Mouse (Mus musculus): ENCODE results near the gene Hes1. TPM values are rescaled to one million over a fixed set of nuclear protein-coding genes. Genes with fewer than 3 reads are reported as not detected.

Gene Hes1
- polyA plus RNA-seq, 1 experiment: 22.4 TPM

DNA sequence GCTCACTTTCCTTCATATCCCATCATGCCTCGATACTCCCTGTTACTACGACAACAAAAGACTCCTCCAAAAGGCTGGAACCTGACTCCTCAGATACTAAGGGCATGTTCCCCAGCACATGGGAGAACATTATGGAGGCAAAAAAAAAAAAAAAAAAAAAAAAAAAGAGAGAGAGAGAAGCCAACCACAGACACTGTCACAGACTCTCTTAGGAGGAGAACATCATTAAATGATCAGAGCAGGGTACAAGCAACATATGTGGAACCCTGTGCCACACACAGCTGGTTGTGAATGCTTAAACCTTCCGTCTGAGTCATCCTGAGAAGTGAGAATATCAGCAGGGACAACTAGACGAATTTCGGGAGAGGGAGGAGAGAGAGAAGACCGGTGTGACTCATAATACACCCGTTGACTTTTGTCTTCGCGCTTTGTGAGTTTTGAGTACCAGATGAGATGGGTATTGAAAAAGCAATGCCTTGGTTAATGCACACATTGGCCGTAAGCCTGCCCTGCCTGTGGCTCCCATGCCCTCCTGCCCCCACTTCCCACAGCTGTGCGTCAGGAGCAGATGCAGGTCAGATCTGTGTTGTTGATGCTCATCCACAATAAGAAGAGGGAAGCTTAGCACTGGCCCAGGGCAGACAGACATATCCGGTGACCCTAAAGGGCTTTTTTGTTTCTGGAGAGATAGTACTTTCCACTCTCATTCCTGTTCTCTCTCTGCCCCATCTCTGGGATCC, 34.8 kb upstream of the Hes1 start:
- H3K4me1 ChIP-seq (ENCODE audit: control insufficient read depth, insufficient read depth, low read length): no peaks in the 10 kb centered on the region; the same call in 1 of the 2 replicates
- H3K4me3 ChIP-seq (replicated peaks; ENCODE audit: insufficient read depth, low read depth, low read length): no peak overlapping the region
- H3K27ac ChIP-seq (ENCODE audit: insufficient read depth, low read length): no peak overlapping the region
- WGBS: 67% methylated on average over 12 of the region's 12 CpGs
- TF ChIP-seq CTCF (IDR thresholded peaks at IDR 0.05; ENCODE audit: borderline replicate concordance, insufficient read depth, low read depth, low read length) (no peak), POLR2A (IDR thresholded peaks at IDR 0.05; ENCODE audit: borderline replicate concordance, insufficient read depth, low read length) (no peak)
- no peaks in the 10 kb centered on the region for H3K27me3 ChIP-seq (ENCODE audit: control insufficient read depth, insufficient read depth, low read length)
- DNase-seq: no peak

DNA sequence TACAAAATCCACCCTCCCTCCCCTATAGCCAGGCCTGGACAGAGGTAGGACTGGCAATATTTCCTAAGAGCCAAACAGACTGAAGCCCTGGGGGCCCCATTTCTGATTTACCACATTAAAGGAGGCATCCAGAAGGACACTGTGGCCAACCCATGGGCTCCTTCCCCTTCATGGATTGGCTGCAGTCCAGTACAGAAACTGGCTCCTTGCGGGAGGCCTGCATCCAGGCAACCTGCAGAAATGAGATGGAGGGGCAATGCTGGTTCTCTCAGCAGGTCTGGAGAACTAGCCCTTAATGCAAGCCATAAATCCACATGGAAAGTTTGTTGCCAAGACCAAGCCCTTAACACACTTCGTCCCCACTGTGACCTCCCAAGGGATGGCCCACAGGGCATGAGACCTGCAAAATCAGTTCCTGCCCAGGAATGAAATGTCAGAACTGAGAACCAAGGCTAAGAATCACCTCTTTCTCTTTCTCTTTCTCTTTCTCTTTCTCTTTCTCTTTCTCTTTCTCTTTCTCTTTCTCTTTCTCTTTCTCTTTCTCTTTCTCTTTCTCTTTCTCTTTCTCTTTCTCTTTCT, 31.8 kb upstream of the Hes1 start:
- H3K4me3 ChIP-seq (replicated peaks; ENCODE audit: insufficient read depth, low read depth, low read length): no peak overlapping the region
- no peak overlapping the region for H3K27ac ChIP-seq (ENCODE audit: insufficient read depth, low read length)
- 48% methylated on average over 2 of the region's 2 CpGs for WGBS
- no peaks in the 10 kb centered on the region for H3K27me3 ChIP-seq (ENCODE audit: control insufficient read depth, insufficient read depth, low read length)
- TF ChIP-seq CTCF (IDR thresholded peaks at IDR 0.05; ENCODE audit: borderline replicate concordance, insufficient read depth, low read depth, low read length): no peak
- TF ChIP-seq POLR2A (IDR thresholded peaks at IDR 0.05; ENCODE audit: borderline replicate concordance, insufficient read depth, low read length): no peak
- no peaks in the 10 kb centered on the region; the same call in 1 of the 2 replicates for H3K4me1 ChIP-seq (ENCODE audit: control insufficient read depth, insufficient read depth, low read length)
- DNase-seq: no peak

DNA sequence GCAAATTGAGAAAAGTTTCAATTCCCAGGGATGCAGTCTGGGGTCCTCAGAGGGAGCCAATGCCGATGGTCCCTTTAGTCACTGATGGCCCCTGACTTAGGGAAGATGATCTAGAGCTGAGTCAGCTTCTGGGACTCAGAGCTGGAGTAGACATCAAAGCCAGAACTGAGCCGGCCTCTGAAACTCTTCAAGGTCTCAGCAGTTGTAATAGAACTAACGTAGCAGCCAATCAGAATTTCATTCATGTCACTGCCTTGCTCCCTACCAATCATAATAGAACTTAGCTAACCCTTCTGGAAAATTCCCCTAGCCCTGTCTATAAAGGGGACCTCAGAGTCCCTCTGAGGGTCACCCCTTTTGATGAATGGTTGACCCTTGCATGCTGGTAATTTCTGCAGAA, 30.8 kb upstream of the Hes1 start:
- Histone ChIP-seq H3K4me1 (ENCODE audit: control insufficient read depth, insufficient read depth, low read length) (no peaks in the 10 kb centered on the region; the same call in 1 of the 2 replicates), H3K27me3 (ENCODE audit: control insufficient read depth, insufficient read depth, low read length) (no peaks in the 10 kb centered on the region), H3K27ac (ENCODE audit: insufficient read depth, low read length) (no peak overlapping the region), H3K4me3 (replicated peaks; ENCODE audit: insufficient read depth, low read depth, low read length) (no peak overlapping the region)
- 91% methylated on average over 3 of the region's 3 CpGs for WGBS
- no peak for TF ChIP-seq POLR2A (IDR thresholded peaks at IDR 0.05; ENCODE audit: borderline replicate concordance, insufficient read depth, low read length)
- no peak for TF ChIP-seq CTCF (IDR thresholded peaks at IDR 0.05; ENCODE audit: borderline replicate concordance, insufficient read depth, low read depth, low read length)
- DNase-seq: no peak

DNA sequence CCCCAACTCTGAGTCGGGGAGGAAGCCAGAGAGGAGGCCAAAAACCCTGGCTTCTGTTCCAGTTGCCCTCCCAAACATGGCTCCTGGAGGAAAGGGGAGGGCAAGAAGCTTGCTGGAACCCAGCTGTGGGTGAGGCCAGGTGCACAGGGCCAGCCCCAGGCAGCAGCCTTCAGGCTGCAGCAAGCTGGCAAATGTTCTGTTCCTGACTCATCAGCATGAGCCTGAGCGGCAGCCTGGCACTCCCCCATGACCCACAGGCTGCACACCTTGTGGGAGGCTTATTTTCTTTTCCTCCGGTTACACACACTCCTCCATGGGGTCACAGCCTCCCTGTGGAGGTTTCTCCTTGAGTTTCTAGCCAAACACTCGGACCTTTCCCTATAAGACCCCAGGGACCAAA, 30.2 kb upstream of the Hes1 start:
- no peak overlapping the region for H3K27ac ChIP-seq (ENCODE audit: insufficient read depth, low read length)
- WGBS: 33% methylated on average over 4 of the region's 4 CpGs
- no peak for TF ChIP-seq POLR2A (IDR thresholded peaks at IDR 0.05; ENCODE audit: borderline replicate concordance, insufficient read depth, low read length)
- TF ChIP-seq CTCF (IDR thresholded peaks at IDR 0.05; ENCODE audit: borderline replicate concordance, insufficient read depth, low read depth, low read length): no peak
- no peak overlapping the region for H3K4me3 ChIP-seq (replicated peaks; ENCODE audit: insufficient read depth, low read depth, low read length)
- DNase-seq: no peak
- no peaks in the 10 kb centered on the region; the same call in 1 of the 2 replicates for H3K4me1 ChIP-seq (ENCODE audit: control insufficient read depth, insufficient read depth, low read length)
- no peaks in the 10 kb centered on the region for H3K27me3 ChIP-seq (ENCODE audit: control insufficient read depth, insufficient read depth, low read length)

DNA sequence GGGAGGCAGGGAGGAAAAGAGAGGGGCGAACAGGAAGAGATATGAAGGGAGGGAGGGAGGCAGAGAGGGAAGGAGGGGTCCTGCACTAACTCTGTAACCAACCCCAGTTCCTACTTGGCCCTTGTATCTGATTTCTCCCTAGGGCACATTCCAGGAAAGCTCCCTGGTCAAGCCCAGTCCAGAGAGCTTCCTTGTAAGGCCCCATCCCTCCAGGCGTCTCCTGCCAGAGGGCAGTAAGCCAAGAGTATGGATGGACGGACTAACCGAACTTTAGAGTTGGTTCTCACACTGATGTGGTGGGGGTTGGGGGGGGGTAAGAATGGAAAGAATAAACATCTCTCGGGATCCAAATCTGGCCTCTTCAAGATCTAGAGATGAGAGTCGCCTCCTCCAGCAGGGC, 29.7 kb upstream of the Hes1 start:
- H3K27ac ChIP-seq (ENCODE audit: insufficient read depth, low read length): no peak overlapping the region
- H3K4me3 ChIP-seq (replicated peaks; ENCODE audit: insufficient read depth, low read depth, low read length): no peak overlapping the region
- H3K4me1 ChIP-seq (ENCODE audit: control insufficient read depth, insufficient read depth, low read length): no peaks in the 10 kb centered on the region; the same call in 1 of the 2 replicates
- 38% methylated on average over 6 of the region's 6 CpGs for WGBS
- DNase-seq: no peak
- H3K27me3 ChIP-seq (ENCODE audit: control insufficient read depth, insufficient read depth, low read length): no peaks in the 10 kb centered on the region
- TF ChIP-seq CTCF (IDR thresholded peaks at IDR 0.05; ENCODE audit: borderline replicate concordance, insufficient read depth, low read depth, low read length): no peak
- TF ChIP-seq POLR2A (IDR thresholded peaks at IDR 0.05; ENCODE audit: borderline replicate concordance, insufficient read depth, low read length): no peak

DNA sequence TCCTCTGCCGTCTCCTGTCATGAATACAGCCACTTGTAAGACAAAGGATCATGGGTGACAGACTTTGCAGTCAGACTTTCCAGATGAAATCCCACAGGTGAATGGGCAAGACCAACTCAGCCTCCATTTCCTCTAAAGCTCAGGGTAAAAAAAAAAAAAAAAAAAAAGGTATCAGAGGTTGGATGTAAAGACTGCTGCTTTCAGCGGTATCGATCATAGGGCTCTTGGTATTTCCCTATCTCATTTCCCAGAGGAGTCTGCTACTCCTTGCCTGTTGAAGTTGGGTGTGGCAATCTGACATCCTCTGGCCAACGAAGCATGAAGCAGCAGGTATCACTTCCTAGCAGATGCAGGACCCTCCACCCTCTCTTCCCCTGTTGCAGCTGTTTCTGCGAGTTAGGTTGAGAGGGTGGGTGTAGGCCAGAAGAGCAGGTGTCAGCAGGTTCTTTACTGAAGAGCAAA, 29.2 kb upstream of the Hes1 start:
- TF ChIP-seq POLR2A (IDR thresholded peaks at IDR 0.05; ENCODE audit: borderline replicate concordance, insufficient read depth, low read length) (no peak), CTCF (IDR thresholded peaks at IDR 0.05; ENCODE audit: borderline replicate concordance, insufficient read depth, low read depth, low read length) (no peak)
- no peak overlapping the region for H3K4me3 ChIP-seq (replicated peaks; ENCODE audit: insufficient read depth, low read depth, low read length)
- WGBS: 78% methylated on average over 5 of the region's 5 CpGs

DNA sequence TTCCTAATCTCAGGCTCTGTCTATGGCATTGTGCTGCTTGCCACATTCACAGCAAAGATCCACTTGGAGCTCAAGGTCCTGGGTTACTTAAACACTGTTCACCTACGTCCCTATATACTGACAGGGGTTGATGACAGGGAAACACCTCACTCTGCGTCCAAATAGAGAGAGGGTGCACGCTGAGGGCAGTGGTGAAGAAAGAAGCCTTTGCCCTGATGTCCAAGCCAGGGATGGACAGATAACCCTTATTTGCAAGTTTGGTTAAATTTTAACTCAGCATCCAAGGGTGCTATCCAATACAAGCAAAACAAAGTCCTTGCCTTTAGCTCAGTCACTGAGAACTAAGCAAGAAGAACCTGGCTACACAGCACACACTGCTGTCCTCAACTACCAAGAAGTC, 28.1 kb upstream of the Hes1 start:
- WGBS: 99% methylated on average over 3 of the region's 3 CpGs
- no peak overlapping the region for H3K27ac ChIP-seq (ENCODE audit: insufficient read depth, low read length)
- H3K27me3 ChIP-seq (ENCODE audit: control insufficient read depth, insufficient read depth, low read length): no peaks in the 10 kb centered on the region
- DNase-seq: no peak
- H3K4me1 ChIP-seq (ENCODE audit: control insufficient read depth, insufficient read depth, low read length): no peaks in the 10 kb centered on the region; the same call in 1 of the 2 replicates
- TF ChIP-seq POLR2A (IDR thresholded peaks at IDR 0.05; ENCODE audit: borderline replicate concordance, insufficient read depth, low read length) (no peak), CTCF (IDR thresholded peaks at IDR 0.05; ENCODE audit: borderline replicate concordance, insufficient read depth, low read depth, low read length) (no peak)
- H3K4me3 ChIP-seq (replicated peaks; ENCODE audit: insufficient read depth, low read depth, low read length): no peak overlapping the region

More for the DNA sequence above, 29.2 kb upstream of the Hes1 start:
- Histone ChIP-seq H3K27me3 (ENCODE audit: control insufficient read depth, insufficient read depth, low read length) (no peaks in the 10 kb centered on the region), H3K4me1 (ENCODE audit: control insufficient read depth, insufficient read depth, low read length) (no peaks in the 10 kb centered on the region; the same call in 1 of the 2 replicates), H3K27ac (ENCODE audit: insufficient read depth, low read length) (no peak overlapping the region)
- no peak for DNase-seq

Data from cerebellum, adult 2 months (tissue).